8 mouse cellular contexts compared by ENCODE assay signal in genomic region chr13:37777351-37778146, GRCm38 (mm10). TPM values are rescaled to one million over a fixed set of nuclear protein-coding genes. Genes with fewer than 3 reads are reported as not detected.
DNase-seq lines count a peak whose midpoint lies in the region; ATAC-seq and TF ChIP-seq lines count a peak whose summit lies in the region.

No protein-coding gene starts in this region.

- TF ChIP-seq CTCF in hindbrain, postnatal 0 days (IDR thresholded peaks at IDR 0.05; ENCODE audit: low read depth) = no peak

- H3K4me2 ChIP-seq in hindbrain, postnatal 0 days (ENCODE audit: low read depth, low read length) = peak overlapping the region; percentile 100
- peak overlapping the region; percentile 100 for H3K4me2 ChIP-seq in midbrain, embryonic 16.5 days (ENCODE audit: low read length)

- no peak for DNase-seq in heart, embryonic 10.5 days (ENCODE audit: low spot score)
- no peak for DNase-seq in heart, postnatal 36 days
- DNase-seq in urinary bladder, postnatal 25 days (ENCODE audit: low spot score) = peak; percentile 15
- DNase-seq in urinary bladder, postnatal 10 days (ENCODE audit: low spot score) = no peak
- DNase-seq in hindbrain, postnatal 0 days (ENCODE audit: low spot score) = no peak
- no peak for DNase-seq in left cerebral cortex, postnatal 10 days (ENCODE audit: extremely low spot score in 1 of 2, low spot score in 2 of 2)
- DNase-seq in kidney, adult 18-20 months = no peak

- peaks cover 23% of the 10 kb centered on the region for H3K4me1 ChIP-seq in heart, embryonic 10.5 days
- peaks cover 5% of the 10 kb centered on the region; the same call in 1 of the 2 replicates for H3K4me1 ChIP-seq in hindbrain, postnatal 0 days (ENCODE audit: insufficient read depth, low read length)
- peaks cover 13% of the 10 kb centered on the region for H3K4me1 ChIP-seq in midbrain, embryonic 16.5 days (ENCODE audit: control insufficient read depth, insufficient read depth, low read length)

- WGBS in heart, embryonic 10.5 days = 16% methylated on average over 25 of the region's 25 CpGs
- 23% methylated on average over 25 of the region's 25 CpGs for WGBS in hindbrain, postnatal 0 days
- WGBS in midbrain, embryonic 16.5 days = 21% methylated on average over 25 of the region's 25 CpGs

- peaks cover 40% of the 10 kb centered on the region for H3K27me3 ChIP-seq in heart, embryonic 10.5 days (ENCODE audit: insufficient read depth, poor library complexity, severe bottlenecking)
- 0 out of 2 replicates have a peak, but pooled peaks cover 3% of the 10 kb centered on the region for H3K27me3 ChIP-seq in hindbrain, postnatal 0 days (ENCODE audit: insufficient read depth, low read length)
- H3K27me3 ChIP-seq in midbrain, embryonic 16.5 days (ENCODE audit: control insufficient read depth, insufficient read depth, low read depth, low read length) = peaks cover 23% of the 10 kb centered on the region

- peak overlapping the region; percentile 39 for H3K9ac ChIP-seq in hindbrain, postnatal 0 days (replicated peaks; ENCODE audit: low read length)
- peak overlapping the region; percentile 61 for H3K9ac ChIP-seq in midbrain, embryonic 16.5 days (ENCODE audit: low read depth, low read length)

- 0 out of 2 replicates have a peak, but pooled peaks have one; percentile 3 for ATAC-seq in hindbrain, postnatal 0 days
- peak; percentile 52; the same call in 1 of the 2 replicates for ATAC-seq in midbrain, embryonic 16.5 days

- intact Hi-C loops in heart, postnatal 36 days (cut with DNase I) = no loop called here
- intact Hi-C loops in left cerebral cortex, postnatal 10 days (cut with DNase I) = no loop called here

- H3K27ac ChIP-seq in heart, embryonic 10.5 days = peak overlapping the region; percentile 84
- no peak overlapping the region for H3K27ac ChIP-seq in hindbrain, postnatal 0 days
- no peak overlapping the region for H3K27ac ChIP-seq in midbrain, embryonic 16.5 days (ENCODE audit: low read length)

- peak overlapping the region; percentile 85 for H3K4me3 ChIP-seq in heart, embryonic 10.5 days
- peak overlapping the region; percentile 62 for H3K4me3 ChIP-seq in hindbrain, postnatal 0 days (ENCODE audit: low read length)
- H3K4me3 ChIP-seq in midbrain, embryonic 16.5 days (ENCODE audit: low read depth, low read length) = peak overlapping the region; percentile 60

- no peaks in the 10 kb centered on the region for H3K9me3 ChIP-seq in heart, embryonic 10.5 days
- H3K9me3 ChIP-seq in hindbrain, postnatal 0 days (ENCODE audit: low read length) = no peaks in the 10 kb centered on the region
- H3K9me3 ChIP-seq in midbrain, embryonic 16.5 days (replicated peaks; ENCODE audit: control insufficient read depth, low read length, poor library complexity, severe bottlenecking) = no peaks in the 10 kb centered on the region

- no peaks in the 10 kb centered on the region for H3K36me3 ChIP-seq in heart, embryonic 10.5 days
- no peaks in the 10 kb centered on the region for H3K36me3 ChIP-seq in hindbrain, postnatal 0 days (ENCODE audit: insufficient read depth, low read length)
- no peaks in the 10 kb centered on the region for H3K36me3 ChIP-seq in midbrain, embryonic 16.5 days (ENCODE audit: control insufficient read depth, insufficient read depth, low read length)

RNA-seq across cellular contexts. Expression of gene Rreb1, which starts 0.7 kb away (rescaled TPM):
- polyA plus RNA-seq in heart, embryonic 10.5 days (2016; fragmentation: Nextera tagmentation; extraction: Ambion mirVana) = 12.1 and 14.3 TPM in 2 replicates
- total RNA-seq in heart, postnatal 36 days (2021) = 10 to 100 TPM; 41.7 to 51.5 TPM
- total RNA-seq in hindbrain, postnatal 0 days (2014; rRNA removed) = 6.0 and 9.3 TPM in 2 replicates
- polyA plus RNA-seq in hindbrain, postnatal 0 days (2015; fragmentation: Nextera tagmentation; extraction: Ambion mirVana) = 2.3 and 3.2 TPM in 2 replicates
- 2.6 and 3.0 TPM in 2 replicates for polyA plus RNA-seq in midbrain, embryonic 16.5 days (2015; fragmentation: Nextera tagmentation; extraction: Ambion mirVana)
- 10 to 100 TPM; 17.1 to 20.8 TPM for total RNA-seq in left cerebral cortex, postnatal 10 days (2021)
